Mouse (Mus musculus): ENCODE data around the gene Limd2.

DNA sequence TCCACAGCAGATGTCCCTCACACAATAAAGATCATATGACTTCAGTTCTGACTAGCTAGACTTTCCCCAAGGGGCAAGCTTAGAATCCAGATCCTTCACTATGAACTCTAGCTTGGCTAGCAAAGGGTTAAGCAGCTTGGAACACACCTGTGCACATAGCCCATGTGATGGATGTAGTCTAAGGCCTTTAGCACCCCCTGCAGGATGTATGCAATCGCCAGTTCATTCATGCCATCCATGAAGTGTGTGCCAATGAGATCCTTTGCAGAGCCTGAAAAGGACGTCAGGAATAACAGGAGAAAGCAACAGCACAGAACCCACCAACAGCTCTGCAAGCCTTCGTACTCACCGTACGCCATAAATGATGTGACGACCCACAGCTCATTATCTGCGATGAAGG, 10.1 kb upstream of the Limd2 start:
- TF ChIP-seq CTCF (IDR thresholded peaks at IDR 0.05; ENCODE audit: borderline replicate concordance, extremely low read depth, insufficient read depth, insufficient read length) (peak; percentile 32; the same call in 1 of the 2 replicates), POLR2A (IDR thresholded peaks at IDR 0.05; ENCODE audit: borderline replicate concordance, extremely low read depth, insufficient read depth, insufficient read length, poor library complexity, severe bottlenecking) (no peak)

All from brain, embryonic 14.5 days (tissue).